Mouse (Mus musculus) MEL (cell line): Measurements from ENCODE around the gene Artn.

Source experiments
- BHLHE40 ChIP-seq: IDR thresholded peaks from 2 replicates; pipeline ENCODE4 v1.6.1; 2012; ENCODE audit warnings: low read depth, mild to moderate bottlenecking, inconsistent platforms, low read length, improper control_type of control experiment, borderline replicate concordance
- CTCF ChIP-seq, 3 experiments: IDR thresholded peaks in 2 of 3; conservative IDR thresholded peaks in 1 of 3; 2 replicates each; pipeline ENCODE4 v1.5.1; 2011 to 2012; ENCODE audit warnings: low read length in 3 of 3, low read depth in 2 of 3, mild to moderate bottlenecking in 2 of 3, improper control_type of control experiment in 1 of 3, inconsistent platforms in 1 of 3, mixed read lengths in 1 of 3, moderate library complexity in 1 of 3; ENCODE audit not compliant: control insufficient read depth in 1 of 3, insufficient read depth in 1 of 3, poor library complexity in 1 of 3, severe bottlenecking in 1 of 3
- EP300 ChIP-seq, 2 experiments: IDR thresholded peaks; 2 replicates each; pipeline ENCODE4 v1.6.1; 2011; ENCODE audit warnings: improper control_type of control experiment in 2 of 2, low read length in 2 of 2, low read depth in 1 of 2, mild to moderate bottlenecking in 1 of 2
- POLR2A ChIP-seq, 2 experiments: IDR thresholded peaks; 2 replicates each; pipeline ENCODE4 v1.6.1; 2011 to 2012; ENCODE audit warnings: low read length in 2 of 2, mild to moderate bottlenecking in 2 of 2, control low read depth in 1 of 2, improper control_type of control experiment in 1 of 2, low read depth in 1 of 2, moderate library complexity in 1 of 2; ENCODE audit not compliant: control insufficient read depth in 1 of 2, insufficient read depth in 1 of 2, poor library complexity in 1 of 2
- RCOR1 ChIP-seq: IDR thresholded peaks from 2 replicates; pipeline ENCODE4 v1.6.1; 2012; ENCODE audit warnings: low read depth, mild to moderate bottlenecking, inconsistent platforms, low read length, improper control_type of control experiment
- SIN3A ChIP-seq: IDR thresholded peaks from 2 replicates; pipeline ENCODE4 v1.6.1; 2012; ENCODE audit warnings: low read length, improper control_type of control experiment, inconsistent platforms

DNA sequence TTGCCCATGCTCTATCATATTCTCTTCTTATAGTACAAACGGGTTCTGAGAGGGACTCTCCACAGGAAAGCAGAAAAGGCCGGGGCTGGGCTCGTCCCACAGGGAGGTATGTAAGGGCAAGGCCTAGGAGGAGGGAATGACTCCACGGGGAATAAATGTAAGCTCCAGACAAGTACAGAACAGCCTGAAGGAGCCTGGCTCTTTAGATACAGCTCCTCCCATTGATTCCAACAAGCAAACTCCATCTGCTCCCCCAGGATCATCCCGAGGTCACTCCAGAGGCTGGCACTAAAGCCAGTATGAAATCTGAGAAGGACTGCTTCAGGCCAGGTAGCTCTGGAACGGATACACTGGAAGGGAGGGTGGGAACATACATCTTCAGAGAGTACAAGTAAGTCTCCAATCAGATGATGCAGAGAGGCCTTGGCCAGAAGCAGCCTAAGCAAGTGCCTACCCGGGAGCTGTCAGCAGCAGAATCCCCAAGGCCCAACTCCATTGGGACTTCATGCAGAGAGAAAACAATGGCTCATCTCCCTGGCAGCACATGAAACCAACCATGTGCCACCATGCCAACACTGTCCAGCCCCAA, 16.8 kb downstream of the Artn start:
- TF ChIP-seq CTCF (IDR thresholded peaks at IDR 0.05 in 2 of 3, conservative IDR thresholded peaks at IDR 0.05 in 1 of 3; ENCODE audit: control insufficient read depth in 1 of 3, insufficient read depth in 1 of 3, low read depth in 2 of 3, low read length in 3 of 3, poor library complexity in 1 of 3, severe bottlenecking in 1 of 3) = no peak
- TF ChIP-seq RCOR1 = no peak
- no peak for TF ChIP-seq SIN3A
- TF ChIP-seq BHLHE40 = no peak
- TF ChIP-seq EP300 (IDR thresholded peaks at IDR 0.05; ENCODE audit: low read depth in 1 of 2, low read length in 2 of 2) = no peak
- no peak for TF ChIP-seq POLR2A (IDR thresholded peaks at IDR 0.05; ENCODE audit: control insufficient read depth in 1 of 2, insufficient read depth in 1 of 2, low read depth in 1 of 2, low read length in 2 of 2, poor library complexity in 1 of 2)
